Mouse (Mus musculus) kidney, postnatal 36 days (tissue): ENCODE measurements around the gene Med6.

ENCODE experiments used
- DNase-seq, 2 experiments: peaks; one replicate each; pipeline ENCODE4 v3.0.0; 2021 to 2022; ENCODE audit warnings: mixed read lengths in 2 of 2

Gene Med6

GRCm38 (mm10) chr12:81594902-81595671 is at the start of gene Med6:
Gene Med6 (minus strand): TSS chr12:81595008.
- DNase-seq, result peak; percentile 96

GRCm38 (mm10) chr12:81642361-81643082 is 47.7 kb upstream of the Med6 start:
- DNase-seq, result no peak

- DNase-seq, result no peak
These were observed 45.8 kb upstream of the Med6 start for GRCm38 (mm10) chr12:81640656-81641055.

- no peak for DNase-seq
These were observed 38.4 kb upstream of the Med6 start for GRCm38 (mm10) chr12:81633246-81633645.

- no peak for DNase-seq
These were observed 37.0 kb upstream of the Med6 start for GRCm38 (mm10) chr12:81631661-81632401.

GRCm38 (mm10) chr12:81630915-81631660 is 36.3 kb upstream of the Med6 start, which contains the start of gene Ttc9:
Gene Ttc9 (plus strand): TSS chr12:81631249.
- peak in 1 of 2 experiments; percentile 39 for DNase-seq

- DNase-seq, result peak in 1 of 2 experiments; percentile 10
These were observed 35.7 kb upstream of the Med6 start for GRCm38 (mm10) chr12:81630520-81630914.

GRCm38 (mm10) chr12:81628091-81628490 is 33.3 kb upstream of the Med6 start:
- no peak for DNase-seq

- no peak for DNase-seq
These were observed 32.6 kb upstream of the Med6 start for GRCm38 (mm10) chr12:81627426-81627825.

- no peak for DNase-seq
These were observed 31.5 kb upstream of the Med6 start for GRCm38 (mm10) chr12:81626226-81626861.

- no peak for DNase-seq
These were observed 28.6 kb upstream of the Med6 start for GRCm38 (mm10) chr12:81623377-81623776.

- DNase-seq, result peak; percentile 67 to 88
These were observed 24.5 kb upstream of the Med6 start for GRCm38 (mm10) chr12:81619302-81619701.

- no peak for DNase-seq
These were observed 22.2 kb upstream of the Med6 start for GRCm38 (mm10) chr12:81616980-81617379.

GRCm38 (mm10) chr12:81615807-81616206 is 21.0 kb upstream of the Med6 start:
- no peak for DNase-seq

GRCm38 (mm10) chr12:81609445-81609844 is 14.6 kb upstream of the Med6 start:
- DNase-seq, result no peak

- DNase-seq, result no peak
These were observed 10.4 kb upstream of the Med6 start for GRCm38 (mm10) chr12:81604995-81605784.

- no peak for DNase-seq
These were observed 1.9 kb upstream of the Med6 start for GRCm38 (mm10) chr12:81596547-81597262.

- no peak for DNase-seq
These were observed 26.4 kb downstream of the Med6 start, which contains the start of gene Adam21 for GRCm38 (mm10) chr12:81568374-81568773. Gene Adam21 (minus strand): TSS chr12:81568474.

GRCm38 (mm10) chr12:81567931-81568330 is 26.9 kb downstream of the Med6 start:
- no peak for DNase-seq

- DNase-seq, result no peak
These were observed 30.6 kb downstream of the Med6 start for GRCm38 (mm10) chr12:81564173-81564572.
